Mouse (Mus musculus) cortical plate, adult 2 months (tissue): ENCODE measurements around the gene Trpm3. TPM values are rescaled to one million over a fixed set of nuclear protein-coding genes. Genes with fewer than 3 reads are reported as not detected.

Source experiments
- H3K27ac ChIP-seq: fragments of 200-500 bp; 2 replicates; pipeline ENCODE4 v1.5.1; 2012; ENCODE audit warnings: low read length, control low read depth, inconsistent platforms; ENCODE audit not compliant: insufficient read depth
- H3K4me1 ChIP-seq: fragments of 200-500 bp; 2 replicates; pipeline ENCODE4 v1.6.1; 2011; ENCODE audit warnings: low read length; ENCODE audit not compliant: control insufficient read depth, insufficient read depth
- H3K4me3 ChIP-seq: fragments of 200-500 bp; 2 replicates; pipeline ENCODE4 v1.5.1; 2011; ENCODE audit warnings: mild to moderate bottlenecking, low read length, control low read depth; ENCODE audit not compliant: insufficient read depth
- CTCF ChIP-seq: fragments of 200-500 bp; IDR thresholded peaks from 2 replicates; pipeline ENCODE4 v1.5.1; 2011; ENCODE audit warnings: mild to moderate bottlenecking, control low read depth, low read length; ENCODE audit not compliant: insufficient read depth; ENCODE audit errors: extremely low read depth
- POLR2A ChIP-seq: fragments of 200-500 bp; IDR thresholded peaks from 2 replicates; pipeline ENCODE4 v1.6.1; 2011; ENCODE audit warnings: mild to moderate bottlenecking, low read length, control low read depth; ENCODE audit not compliant: insufficient read depth; ENCODE audit errors: extremely low read depth
- polyA plus RNA-seq: library from polyadenylated mRNA; depleted of rRNA; stranded (reverse); fragments of >200 nt; gene quantifications from 2 replicates; pipeline ENCODE4 v1.2.3, GENCODE M21; 2012

Trpm3 gene
- polyA plus RNA-seq, 1 experiment = 16.5 TPM

DNA sequence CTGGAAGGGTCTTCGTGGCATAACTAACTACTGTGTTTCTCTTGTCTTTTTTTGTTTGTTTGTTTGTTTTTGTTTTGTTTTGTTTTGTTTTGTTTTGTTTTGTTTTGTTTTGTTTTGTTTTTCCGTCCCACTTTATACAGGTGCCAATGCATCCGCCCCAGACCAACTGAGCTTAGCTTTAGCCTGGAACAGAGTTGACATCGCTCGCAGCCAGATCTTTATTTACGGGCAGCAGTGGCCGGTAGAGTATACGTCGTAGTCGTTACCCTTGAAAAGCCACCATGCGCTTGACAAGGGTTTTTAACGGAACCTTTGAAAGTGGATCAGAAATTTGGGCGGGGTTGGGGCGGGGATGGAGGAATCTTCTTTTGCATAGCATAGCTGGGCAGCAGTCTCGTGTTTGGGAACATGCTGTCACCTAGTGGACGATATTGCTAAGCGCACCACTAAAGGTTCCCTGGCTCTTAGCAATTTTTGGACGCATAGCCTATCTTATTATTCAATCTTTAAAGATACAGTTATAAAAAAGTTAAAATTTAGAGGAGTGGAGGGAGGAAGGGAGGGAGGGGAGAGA is 745.0 kb downstream of the Trpm3 start:
- peak overlapping the region; percentile 22; the same call in 1 of the 2 replicates for H3K4me3 ChIP-seq
- H3K4me1 ChIP-seq = peaks cover 2% of the 10 kb centered on the region; the same call in 1 of the 2 replicates
- TF ChIP-seq POLR2A = no peak
- TF ChIP-seq CTCF = peak; percentile 91
- no peak overlapping the region for H3K27ac ChIP-seq

DNA sequence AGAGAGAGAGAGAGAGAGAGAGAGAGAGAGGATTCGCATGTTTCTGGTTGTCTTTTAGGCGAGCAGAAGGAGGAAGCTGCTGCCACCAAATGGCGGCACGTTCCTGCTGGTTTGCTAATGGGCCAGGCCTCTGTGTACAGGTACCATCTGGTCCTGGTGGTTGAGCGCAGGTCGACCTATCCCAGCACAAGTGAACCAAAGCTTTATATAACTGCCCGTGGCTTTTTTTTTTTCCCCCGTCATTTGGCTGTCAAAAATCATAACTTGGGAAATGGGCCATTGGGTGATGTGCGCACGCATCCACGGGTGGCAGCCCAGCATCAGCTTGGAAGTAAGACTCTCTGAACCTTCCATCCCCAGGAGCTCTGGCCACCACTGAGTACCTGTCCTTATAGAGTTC is 745.5 kb downstream of the Trpm3 start:
- Histone ChIP-seq H3K4me1 (peaks cover 2% of the 10 kb centered on the region; the same call in 1 of the 2 replicates), H3K4me3 (no peak overlapping the region), H3K27ac (no peak overlapping the region)
- TF ChIP-seq POLR2A (no peak), CTCF (0 out of 2 replicates have a peak, but pooled peaks have one; percentile 4)

DNA sequence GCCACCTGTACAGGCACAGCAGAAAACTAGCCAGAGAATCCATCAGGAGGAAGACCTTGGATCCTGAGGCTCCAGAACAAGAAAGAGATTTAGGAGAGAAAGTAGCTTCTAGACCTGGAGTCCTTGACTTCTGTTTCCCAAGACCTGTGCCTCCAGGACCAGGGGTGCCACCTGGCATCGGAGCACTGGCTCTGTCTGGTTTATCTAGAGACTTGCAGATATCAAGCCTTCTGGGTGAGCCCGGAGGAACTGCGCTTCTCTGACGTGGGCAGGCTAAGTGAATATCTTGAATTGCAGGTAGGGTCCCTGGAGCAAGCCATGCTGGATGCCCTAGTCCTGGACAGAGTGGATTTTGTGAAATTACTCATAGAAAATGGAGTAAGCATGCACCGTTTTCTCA is 746.2 kb downstream of the Trpm3 start:
- H3K4me3 ChIP-seq = no peak overlapping the region
- no peak overlapping the region for H3K27ac ChIP-seq
- peaks cover 2% of the 10 kb centered on the region; the same call in 1 of the 2 replicates for H3K4me1 ChIP-seq
- TF ChIP-seq CTCF (no peak), POLR2A (no peak)

DNA sequence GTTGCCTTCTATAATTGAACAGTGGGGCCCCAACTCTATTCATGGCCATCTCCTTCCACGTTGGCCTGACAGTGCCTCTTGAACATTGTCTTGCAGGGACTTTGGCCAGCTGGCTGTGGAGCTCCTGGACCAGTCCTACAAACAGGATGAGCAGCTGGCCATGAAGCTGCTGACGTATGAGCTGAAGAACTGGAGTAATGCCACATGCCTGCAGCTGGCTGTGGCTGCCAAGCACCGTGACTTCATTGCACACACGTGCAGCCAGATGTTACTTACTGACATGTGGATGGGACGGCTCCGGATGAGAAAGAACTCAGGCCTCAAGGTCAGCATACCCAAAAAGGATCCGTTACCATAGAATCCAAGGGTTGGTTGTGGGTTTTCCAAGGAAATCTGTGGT is 763.0 kb downstream of the Trpm3 start:
- TF ChIP-seq CTCF (no peak), POLR2A (no peak)
- H3K4me3 ChIP-seq = no peak overlapping the region
- peaks cover 2% of the 10 kb centered on the region; the same call in 1 of the 2 replicates for H3K4me1 ChIP-seq
- H3K27ac ChIP-seq = no peak overlapping the region

DNA sequence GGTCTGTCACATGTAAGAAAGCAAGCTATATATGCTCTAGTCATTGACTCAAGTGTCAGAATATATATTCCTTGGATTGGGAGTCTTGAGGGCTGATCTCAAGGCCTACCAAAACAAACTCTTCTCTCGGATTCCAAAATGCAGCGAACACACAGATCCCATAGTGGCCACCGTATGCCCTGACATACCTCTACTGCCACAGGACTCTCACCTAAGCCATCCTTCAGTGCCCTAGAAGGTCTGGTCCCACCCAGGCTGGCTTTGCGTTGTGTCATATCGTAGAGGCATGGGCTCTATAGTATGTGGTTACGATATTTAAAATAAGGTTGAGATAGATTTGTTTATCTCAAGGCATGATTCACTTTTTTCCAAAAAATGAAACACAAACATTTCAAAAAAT is 763.5 kb downstream of the Trpm3 start:
- TF ChIP-seq POLR2A (no peak), CTCF (no peak)
- no peak overlapping the region for H3K27ac ChIP-seq
- H3K4me3 ChIP-seq = no peak overlapping the region
- H3K4me1 ChIP-seq = peaks cover 2% of the 10 kb centered on the region; the same call in 1 of the 2 replicates

DNA sequence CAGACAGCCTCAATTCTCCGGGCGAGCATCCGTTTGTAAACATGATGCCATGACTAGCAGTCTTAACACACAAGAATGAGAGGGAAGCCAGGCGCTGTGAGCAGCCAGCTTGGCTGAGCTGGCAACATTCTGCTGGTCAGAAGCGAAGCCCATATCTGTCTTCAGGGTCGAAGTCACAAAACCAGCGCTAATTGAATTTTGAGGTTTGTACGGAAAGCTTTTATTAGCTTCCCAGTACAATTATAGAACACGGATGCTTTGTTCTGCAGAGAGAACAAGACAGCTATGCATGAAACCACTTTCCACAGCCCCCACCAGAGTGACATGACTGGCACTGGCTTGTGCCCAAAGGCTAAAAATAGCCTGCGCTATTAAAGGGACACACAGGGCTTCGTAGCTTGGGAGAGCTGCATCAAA is 766.2 kb downstream of the Trpm3 start:
- no peak overlapping the region for H3K4me3 ChIP-seq
- peak overlapping the region; percentile 60 for H3K27ac ChIP-seq
- no peak for TF ChIP-seq CTCF
- TF ChIP-seq POLR2A = no peak
- H3K4me1 ChIP-seq = peaks cover 2% of the 10 kb centered on the region; the same call in 1 of the 2 replicates

DNA sequence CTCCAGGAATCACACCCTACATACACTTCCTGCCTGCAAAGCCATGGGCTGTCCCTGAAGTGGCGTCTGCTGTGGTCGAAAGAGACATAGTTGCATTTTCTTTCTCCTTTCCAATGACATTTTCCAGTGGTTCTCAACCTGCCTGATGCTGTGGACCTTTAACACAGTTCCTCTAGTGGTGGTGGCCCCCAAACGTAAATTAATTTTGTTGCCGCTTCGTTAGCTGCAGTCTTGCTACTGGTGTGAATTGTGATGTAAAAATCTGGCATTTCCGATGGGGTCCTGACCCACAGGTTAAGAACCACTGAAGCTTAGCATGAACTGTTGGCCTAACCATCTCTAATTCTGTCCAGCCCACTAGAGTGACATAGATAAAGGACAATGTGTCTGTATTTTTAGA is 771.8 kb downstream of the Trpm3 start:
- Histone ChIP-seq H3K4me3 (no peak overlapping the region), H3K27ac (peak overlapping the region; percentile 53; the same call in 1 of the 2 replicates), H3K4me1 (0 out of 2 replicates have a peak, but pooled peaks cover 2% of the 10 kb centered on the region)
- TF ChIP-seq CTCF (no peak), POLR2A (no peak)

DNA sequence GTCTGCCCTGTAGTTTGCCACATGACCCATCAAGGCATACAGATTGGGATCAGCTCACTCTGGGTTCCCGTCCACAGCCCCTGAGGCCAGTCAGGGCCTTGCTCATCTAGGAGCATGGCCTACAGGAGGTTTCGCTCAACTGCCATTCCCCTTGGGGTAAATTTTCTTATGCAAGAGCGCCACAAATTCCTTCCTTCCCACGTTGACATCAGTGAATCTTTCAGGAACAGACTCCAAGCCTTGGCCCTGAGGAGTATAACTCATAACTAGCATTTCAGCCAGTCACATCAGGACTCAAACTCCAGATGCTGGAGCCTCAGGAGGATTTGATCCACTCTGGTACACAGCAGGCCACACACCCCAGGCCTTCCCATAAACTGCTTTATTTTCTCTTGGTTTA is 774.1 kb downstream of the Trpm3 start:
- Histone ChIP-seq H3K4me3 (no peak overlapping the region), H3K27ac (no peak overlapping the region), H3K4me1 (peaks cover 5% of the 10 kb centered on the region; the same call in 1 of the 2 replicates)
- no peak for TF ChIP-seq POLR2A
- TF ChIP-seq CTCF = no peak

DNA sequence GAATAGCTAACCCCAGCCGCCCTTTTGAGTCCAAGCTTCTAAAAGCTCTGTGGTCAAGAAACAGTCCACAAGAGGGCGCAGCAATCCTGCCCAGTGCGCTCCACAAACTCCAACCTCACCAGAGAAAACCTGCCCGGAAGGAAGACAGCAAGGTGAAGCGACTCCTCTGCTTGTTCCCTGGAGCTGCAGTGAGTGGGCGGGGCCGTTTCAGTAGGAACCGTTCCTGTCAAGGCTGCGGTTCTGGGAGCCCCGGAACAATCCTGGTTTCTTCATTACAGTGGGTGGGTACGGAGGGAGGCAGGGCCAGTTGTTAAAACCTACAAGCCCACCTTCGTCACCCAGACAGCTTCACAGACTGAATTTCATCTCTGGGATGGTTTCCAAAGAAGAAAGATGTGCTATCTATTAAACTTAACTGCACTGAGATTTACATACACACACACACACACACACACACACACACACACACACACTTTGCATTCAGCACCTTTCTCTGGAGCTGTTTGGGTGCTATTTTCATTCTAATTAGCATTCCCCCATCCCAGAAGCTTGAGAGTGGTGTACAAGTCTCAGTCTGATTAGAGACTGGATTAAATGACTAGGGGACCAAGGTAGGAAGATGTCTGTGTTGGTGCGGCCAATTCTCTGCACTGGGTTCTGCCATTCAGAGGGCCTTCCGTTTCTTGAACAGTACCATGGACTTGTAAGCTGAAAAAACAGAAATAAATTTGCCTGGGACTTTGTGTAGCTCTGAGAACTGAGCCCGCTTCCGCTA is 777.2 kb downstream of the Trpm3 start:
- Histone ChIP-seq H3K4me3 (no peak overlapping the region), H3K4me1 (peaks cover 5% of the 10 kb centered on the region; the same call in 1 of the 2 replicates)

DNA sequence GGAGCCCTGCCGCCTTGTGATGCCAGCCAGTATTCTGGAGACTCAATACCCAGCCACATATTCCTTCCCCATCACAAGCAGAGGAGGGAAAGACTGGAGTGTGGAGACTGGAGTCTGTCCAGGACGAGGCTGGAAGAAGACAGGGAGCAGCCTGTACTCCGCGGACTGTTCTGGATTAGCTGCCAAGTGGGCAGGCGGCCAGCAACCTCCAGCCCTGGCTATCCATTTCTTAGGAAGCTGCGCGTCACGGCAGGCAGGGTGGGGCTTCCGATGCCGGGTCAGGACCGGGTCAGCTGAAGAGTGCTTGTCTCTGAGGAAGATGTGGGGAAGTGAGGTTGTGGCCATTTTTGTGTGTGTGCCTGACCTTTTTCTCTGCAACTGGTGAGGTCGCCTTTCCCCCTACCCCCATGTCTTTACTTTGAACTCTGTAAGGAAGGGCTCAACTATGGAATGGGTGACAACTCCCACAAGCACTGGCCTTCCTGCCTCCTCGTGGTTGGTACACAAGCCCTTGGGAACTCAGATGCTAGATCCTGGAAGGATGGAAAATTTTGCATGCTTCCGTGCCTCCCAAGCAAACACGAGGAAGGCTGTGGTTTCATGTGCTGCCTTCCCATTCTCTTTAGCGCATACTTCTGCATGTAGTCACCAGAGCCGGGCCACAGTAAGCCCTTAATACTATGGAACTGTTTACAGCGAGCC is 777.9 kb downstream of the Trpm3 start:
- peak overlapping the region; percentile 83 for H3K27ac ChIP-seq
- no peak overlapping the region for H3K4me3 ChIP-seq
- peaks cover 5% of the 10 kb centered on the region; the same call in 1 of the 2 replicates for H3K4me1 ChIP-seq
- peak; percentile 68 for TF ChIP-seq POLR2A
- TF ChIP-seq CTCF = no peak

More for the DNA sequence above, 777.2 kb downstream of the Trpm3 start:
- H3K27ac ChIP-seq = peak overlapping the region; percentile 44
- TF ChIP-seq POLR2A = no peak
- TF ChIP-seq CTCF = peak; percentile 80

DNA sequence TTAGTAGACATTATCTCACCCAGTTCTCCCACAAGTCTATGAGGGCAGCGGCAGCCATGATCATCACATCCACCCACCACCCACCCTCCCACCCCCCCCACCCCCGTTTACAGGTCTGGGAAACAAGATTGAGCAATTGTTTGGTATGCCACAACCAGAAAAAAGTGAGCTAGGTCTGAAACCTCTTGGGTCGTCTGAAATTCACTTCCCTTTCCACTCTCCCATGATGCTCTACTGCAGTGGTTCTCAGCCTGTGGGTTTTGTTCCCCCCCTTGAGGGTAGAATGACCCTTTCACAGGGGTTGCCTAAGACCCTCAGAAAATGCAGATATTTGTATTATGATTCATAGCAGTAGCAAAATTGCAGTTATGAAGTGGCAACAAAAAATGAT is 778.5 kb downstream of the Trpm3 start:
- Histone ChIP-seq H3K4me1 (peaks cover 5% of the 10 kb centered on the region; the same call in 1 of the 2 replicates), H3K4me3 (no peak overlapping the region), H3K27ac (peak overlapping the region; percentile 83; the same call in 1 of the 2 replicates)
- TF ChIP-seq POLR2A (no peak), CTCF (no peak)
